Mouse (Mus musculus): ENCODE data around the gene Cfap97d1.

DNA sequence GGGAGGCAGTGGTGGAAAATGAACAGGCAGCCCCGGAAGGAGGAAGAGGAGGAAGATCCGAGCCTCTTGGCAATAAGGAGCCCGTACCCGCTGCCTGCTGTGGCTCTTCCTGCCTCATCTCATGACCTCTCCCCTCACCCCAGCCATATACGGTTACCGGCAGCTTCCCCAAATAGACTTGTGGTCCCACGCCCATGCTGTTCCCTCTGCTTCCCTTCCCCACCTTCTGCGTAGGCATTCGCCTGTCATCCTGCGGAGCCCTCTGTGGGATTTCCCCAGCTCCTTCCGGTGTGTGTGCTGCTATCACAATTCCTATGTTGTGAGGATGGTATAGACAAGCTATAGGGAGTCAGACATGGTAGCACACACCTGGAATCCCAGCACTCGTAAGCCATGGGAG lies 2.2 kb upstream of the Cfap97d1 start:
- TF ChIP-seq MYOD1 (IDR thresholded peaks at IDR 0.05; ENCODE audit: control insufficient read depth in 1 of 3, insufficient read length in 2 of 3, low read depth in 2 of 3) (no peak), POLR2A (IDR thresholded peaks at IDR 0.05; ENCODE audit: insufficient read length, low read depth) (no peak), CEBPB (IDR thresholded peaks at IDR 0.05; ENCODE audit: insufficient read depth, poor library complexity, severe bottlenecking) (no peak), E2F4 (IDR thresholded peaks at IDR 0.05; ENCODE audit: insufficient read depth) (no peak), USF1 (IDR thresholded peaks at IDR 0.05; ENCODE audit: low read depth) (no peak), MAX (IDR thresholded peaks at IDR 0.05; ENCODE audit: low read depth) (no peak), REST (IDR thresholded peaks at IDR 0.05; ENCODE audit: insufficient read depth, insufficient read length) (no peak), POLR2AphosphoS2 (IDR thresholded peaks at IDR 0.05; ENCODE audit: insufficient read length, low read depth) (no peak), TCF12 (IDR thresholded peaks at IDR 0.05; ENCODE audit: insufficient read depth, poor library complexity, severe bottlenecking) (no peak), MYOG (IDR thresholded peaks at IDR 0.05; ENCODE audit: control insufficient read depth in 1 of 3, insufficient read depth in 1 of 3, insufficient read length in 2 of 3, low read depth in 2 of 3) (no peak)

All from myocyte (in vitro differentiated cells).